Mouse (Mus musculus): ENCODE measurements at regions not wholly inside any gene's neighbourhood (a gene's known extent, or its start where the extent isn't known, plus 50 kb on each side); places are given as distances from the start of the nearest gene placed in this dataset.

- TF ChIP-seq CTCF (IDR thresholded peaks at IDR 0.05; ENCODE audit: control insufficient read depth, insufficient read depth, low read length) = no peak
- TF ChIP-seq POLR2A (IDR thresholded peaks at IDR 0.05; ENCODE audit: borderline replicate concordance, control insufficient read depth, low read depth, low read length) = no peak
- WGBS = 64% methylated on average over 8 of the region's 8 CpGs
- Histone ChIP-seq H3K4me3 (replicated peaks; ENCODE audit: control insufficient read depth, low read depth, low read length) (no peak overlapping the region), H3K4me1 (ENCODE audit: control insufficient read depth, insufficient read depth, low read length) (no peaks in the 10 kb centered on the region), H3K27ac (ENCODE audit: control insufficient read depth, insufficient read depth, low read depth, low read length, poor library complexity) (no peak overlapping the region)
These were observed 115.2 kb downstream of the Lmo4 start for GRCm38 (mm10) chr3:144089790-144090256.

- Histone ChIP-seq H3K4me3 (replicated peaks; ENCODE audit: control insufficient read depth, low read depth, low read length) (no peak overlapping the region), H3K27ac (ENCODE audit: control insufficient read depth, insufficient read depth, low read depth, low read length, poor library complexity) (no peak overlapping the region), H3K4me1 (ENCODE audit: control insufficient read depth, insufficient read depth, low read length) (no peaks in the 10 kb centered on the region)
- TF ChIP-seq CTCF (IDR thresholded peaks at IDR 0.05; ENCODE audit: control insufficient read depth, insufficient read depth, low read length) (no peak), POLR2A (IDR thresholded peaks at IDR 0.05; ENCODE audit: borderline replicate concordance, control insufficient read depth, low read depth, low read length) (no peak)
- WGBS = 79% methylated on average over 18 of the region's 18 CpGs
These were observed 116.6 kb downstream of the Lmo4 start for GRCm38 (mm10) chr3:144088261-144088884.

GRCm38 (mm10) chr3:144087771-144088170, 117.2 kb downstream of the Lmo4 start:
- no peak overlapping the region for H3K4me3 ChIP-seq (replicated peaks; ENCODE audit: control insufficient read depth, low read depth, low read length)
- 78% methylated on average over 7 of the region's 7 CpGs for WGBS
- TF ChIP-seq POLR2A (IDR thresholded peaks at IDR 0.05; ENCODE audit: borderline replicate concordance, control insufficient read depth, low read depth, low read length) = no peak
- TF ChIP-seq CTCF (IDR thresholded peaks at IDR 0.05; ENCODE audit: control insufficient read depth, insufficient read depth, low read length) = no peak
- no peak overlapping the region for H3K27ac ChIP-seq (ENCODE audit: control insufficient read depth, insufficient read depth, low read depth, low read length, poor library complexity)
- no peaks in the 10 kb centered on the region for H3K4me1 ChIP-seq (ENCODE audit: control insufficient read depth, insufficient read depth, low read length)

GRCm38 (mm10) chr3:144086176-144086575, 118.8 kb downstream of the Lmo4 start:
- no peaks in the 10 kb centered on the region for H3K4me1 ChIP-seq (ENCODE audit: control insufficient read depth, insufficient read depth, low read length)
- no peak overlapping the region for H3K4me3 ChIP-seq (replicated peaks; ENCODE audit: control insufficient read depth, low read depth, low read length)
- no peak for TF ChIP-seq POLR2A (IDR thresholded peaks at IDR 0.05; ENCODE audit: borderline replicate concordance, control insufficient read depth, low read depth, low read length)
- TF ChIP-seq CTCF (IDR thresholded peaks at IDR 0.05; ENCODE audit: control insufficient read depth, insufficient read depth, low read length) = no peak
- no peak overlapping the region for H3K27ac ChIP-seq (ENCODE audit: control insufficient read depth, insufficient read depth, low read depth, low read length, poor library complexity)
- whole genome bisulfite sequencing = 83% methylated on average over 3 of the region's 3 CpGs

- 37% methylated on average over 3 of the region's 3 CpGs for WGBS
- H3K4me3 ChIP-seq (replicated peaks; ENCODE audit: control insufficient read depth, low read depth, low read length) = no peak overlapping the region
- no peaks in the 10 kb centered on the region for H3K4me1 ChIP-seq (ENCODE audit: control insufficient read depth, insufficient read depth, low read length)
- no peak for TF ChIP-seq CTCF (IDR thresholded peaks at IDR 0.05; ENCODE audit: control insufficient read depth, insufficient read depth, low read length)
- TF ChIP-seq POLR2A (IDR thresholded peaks at IDR 0.05; ENCODE audit: borderline replicate concordance, control insufficient read depth, low read depth, low read length) = no peak
- no peak overlapping the region for H3K27ac ChIP-seq (ENCODE audit: control insufficient read depth, insufficient read depth, low read depth, low read length, poor library complexity)
These were observed 125.1 kb downstream of the Lmo4 start for GRCm38 (mm10) chr3:144079960-144080359.

- TF ChIP-seq CTCF (IDR thresholded peaks at IDR 0.05; ENCODE audit: control insufficient read depth, insufficient read depth, low read length) (no peak), POLR2A (IDR thresholded peaks at IDR 0.05; ENCODE audit: borderline replicate concordance, control insufficient read depth, low read depth, low read length) (no peak)
- 80% methylated on average over 13 of the region's 13 CpGs for WGBS
- Histone ChIP-seq H3K4me3 (replicated peaks; ENCODE audit: control insufficient read depth, low read depth, low read length) (no peak overlapping the region), H3K4me1 (ENCODE audit: control insufficient read depth, insufficient read depth, low read length) (no peaks in the 10 kb centered on the region), H3K27ac (ENCODE audit: control insufficient read depth, insufficient read depth, low read depth, low read length, poor library complexity) (no peak overlapping the region)
These were observed 126.7 kb downstream of the Lmo4 start for GRCm38 (mm10) chr3:144078198-144078935.

GRCm38 (mm10) chr3:144069979-144070540, 135.0 kb downstream of the Lmo4 start:
- no peak for TF ChIP-seq POLR2A (IDR thresholded peaks at IDR 0.05; ENCODE audit: borderline replicate concordance, control insufficient read depth, low read depth, low read length)
- TF ChIP-seq CTCF (IDR thresholded peaks at IDR 0.05; ENCODE audit: control insufficient read depth, insufficient read depth, low read length) = no peak
- Histone ChIP-seq H3K4me1 (ENCODE audit: control insufficient read depth, insufficient read depth, low read length) (no peaks in the 10 kb centered on the region; the same call in 1 of the 2 replicates), H3K27ac (ENCODE audit: control insufficient read depth, insufficient read depth, low read depth, low read length, poor library complexity) (no peak overlapping the region), H3K4me3 (replicated peaks; ENCODE audit: control insufficient read depth, low read depth, low read length) (no peak overlapping the region)
- 82% methylated on average over 10 of the region's 10 CpGs for WGBS

GRCm38 (mm10) chr3:144067016-144067415, 138.0 kb downstream of the Lmo4 start:
- Histone ChIP-seq H3K4me3 (replicated peaks; ENCODE audit: control insufficient read depth, low read depth, low read length) (no peak overlapping the region), H3K27ac (ENCODE audit: control insufficient read depth, insufficient read depth, low read depth, low read length, poor library complexity) (no peak overlapping the region), H3K4me1 (ENCODE audit: control insufficient read depth, insufficient read depth, low read length) (no peaks in the 10 kb centered on the region; the same call in 1 of the 2 replicates)
- 82% methylated on average over 3 of the region's 3 CpGs for WGBS
- TF ChIP-seq CTCF (IDR thresholded peaks at IDR 0.05; ENCODE audit: control insufficient read depth, insufficient read depth, low read length) (no peak), POLR2A (IDR thresholded peaks at IDR 0.05; ENCODE audit: borderline replicate concordance, control insufficient read depth, low read depth, low read length) (no peak)
